Mouse (Mus musculus) olfactory bulb, adult 2 months (tissue): ENCODE data around the gene Brinp2. TPM values are rescaled to one million over a fixed set of nuclear protein-coding genes. Genes with fewer than 3 reads are reported as not detected.
A peak's percentile ranks its signal among the peaks of the same experiment; 100 is the strongest.

ENCODE experiments used
- H3K27ac ChIP-seq: fragments of 200-500 bp; 2 replicates; pipeline ENCODE4 v1.5.1; 2012; ENCODE audit warnings: low read depth, low read length; ENCODE audit not compliant: insufficient read depth
- H3K4me1 ChIP-seq: fragments of 200-500 bp; 2 replicates; pipeline ENCODE4 v1.6.1; 2012; ENCODE audit warnings: low read length; ENCODE audit not compliant: control insufficient read depth, insufficient read depth
- H3K4me3 ChIP-seq: fragments of 200-500 bp; 2 replicates; pipeline ENCODE4 v1.5.1; 2012; ENCODE audit warnings: mild to moderate bottlenecking, low read depth, low read length, moderate library complexity; ENCODE audit not compliant: insufficient read depth
- CTCF ChIP-seq: fragments of 200-500 bp; IDR thresholded peaks from 2 replicates; pipeline ENCODE4 v1.5.1; 2012; ENCODE audit warnings: low read depth, mild to moderate bottlenecking, low read length, moderate library complexity; ENCODE audit not compliant: insufficient read depth
- POLR2A ChIP-seq: fragments of 200-500 bp; IDR thresholded peaks from 2 replicates; pipeline ENCODE4 v1.6.1; 2012; ENCODE audit warnings: mild to moderate bottlenecking, low read depth, low read length, moderate library complexity; ENCODE audit not compliant: insufficient read depth
- WGBS: fragments of 180-500 bp; shearing (Covaris S2); methylation state at CpG from one replicate; pipeline ENCODE4 v1.1.7; 2018; 5-methylcytosine and 5-hydroxymethylcytosine counted together
- polyA plus RNA-seq: library from polyadenylated mRNA; stranded (reverse); fragments of >200 nt; gene quantifications from 2 replicates; pipeline ENCODE4 v1.2.4, GENCODE M21; 2012; ENCODE audit warnings: low replicate concordance; ENCODE audit not compliant: missing spikeins, insufficient read depth, insufficient read length

The Brinp2 gene
- polyA plus RNA-seq = not detected in 2 replicates

- 0% methylated on average over 30 of the region's 30 CpGs for WGBS
- Histone ChIP-seq H3K27ac (peak within 1 kb of the TSS; percentile 84), H3K4me1 (peaks cover 8% of the 10 kb centered on the region), H3K4me3 (peak within 1 kb of the TSS; percentile 91)
- TF ChIP-seq POLR2A (peak; percentile 75), CTCF (no peak)
Observed at GRCm38 (mm10) chr1:158356051-158356461, at the start of gene Brinp2. Gene Brinp2, minus strand, starts transcription at chr1:158356326.

GRCm38 (mm10) chr1:158400898-158401297 is 44.8 kb upstream of the Brinp2 start:
- no peak overlapping the region for H3K4me3 ChIP-seq
- peaks cover 9% of the 10 kb centered on the region for H3K4me1 ChIP-seq
- no peak for TF ChIP-seq POLR2A
- TF ChIP-seq CTCF = no peak
- no peak overlapping the region for H3K27ac ChIP-seq
- 31% methylated on average over 2 of the region's 2 CpGs for WGBS

- Histone ChIP-seq H3K27ac (no peak overlapping the region; the same call in 1 of the 2 replicates), H3K4me3 (no peak overlapping the region), H3K4me1 (peaks cover 2% of the 10 kb centered on the region)
- WGBS = 87% methylated on average over 2 of the region's 2 CpGs
- TF ChIP-seq POLR2A (no peak), CTCF (no peak)
Observed at GRCm38 (mm10) chr1:158397058-158397457, 40.9 kb upstream of the Brinp2 start.

- TF ChIP-seq POLR2A (no peak), CTCF (no peak)
- whole genome bisulfite sequencing = 57% methylated on average over 4 of the region's 4 CpGs
- Histone ChIP-seq H3K27ac (no peak overlapping the region), H3K4me1 (no peaks in the 10 kb centered on the region), H3K4me3 (no peak overlapping the region)
Observed at GRCm38 (mm10) chr1:158390693-158391092, 34.6 kb upstream of the Brinp2 start.

- Histone ChIP-seq H3K4me1 (no peaks in the 10 kb centered on the region), H3K4me3 (no peak overlapping the region), H3K27ac (no peak overlapping the region)
- WGBS = 91% methylated on average over 4 of the region's 4 CpGs
- TF ChIP-seq POLR2A (no peak), CTCF (no peak)
Observed at GRCm38 (mm10) chr1:158388995-158389394, 32.9 kb upstream of the Brinp2 start.

GRCm38 (mm10) chr1:158386781-158387180 is 30.7 kb upstream of the Brinp2 start:
- 46% methylated on average over 3 of the region's 3 CpGs for WGBS
- H3K4me1 ChIP-seq = no peaks in the 10 kb centered on the region
- TF ChIP-seq POLR2A (no peak), CTCF (no peak)
- no peak overlapping the region for H3K27ac ChIP-seq
- H3K4me3 ChIP-seq = no peak overlapping the region

GRCm38 (mm10) chr1:158385311-158385710 is 29.2 kb upstream of the Brinp2 start:
- no peak overlapping the region for H3K4me3 ChIP-seq
- TF ChIP-seq CTCF = no peak
- TF ChIP-seq POLR2A = no peak
- no peaks in the 10 kb centered on the region for H3K4me1 ChIP-seq
- 100% methylated on average over 2 of the region's 2 CpGs for WGBS
- no peak overlapping the region for H3K27ac ChIP-seq

GRCm38 (mm10) chr1:158383210-158383609 is 27.1 kb upstream of the Brinp2 start:
- WGBS = 90% methylated on average over 3 of the region's 3 CpGs
- H3K27ac ChIP-seq = no peak overlapping the region
- no peak overlapping the region for H3K4me3 ChIP-seq
- no peak for TF ChIP-seq POLR2A
- TF ChIP-seq CTCF = no peak
- H3K4me1 ChIP-seq = 0 out of 2 replicates have a peak, but pooled peaks cover 2% of the 10 kb centered on the region

- Histone ChIP-seq H3K4me3 (no peak overlapping the region), H3K27ac (no peak overlapping the region), H3K4me1 (0 out of 2 replicates have a peak, but pooled peaks cover 2% of the 10 kb centered on the region)
- WGBS = 86% methylated on average over 6 of the region's 6 CpGs
- no peak for TF ChIP-seq CTCF
- no peak for TF ChIP-seq POLR2A
Observed at GRCm38 (mm10) chr1:158382277-158382676, 26.2 kb upstream of the Brinp2 start.

- WGBS = 13% methylated on average over 1 of the region's 1 CpGs
- H3K4me1 ChIP-seq = no peaks in the 10 kb centered on the region
- TF ChIP-seq CTCF (no peak), POLR2A (no peak)
- no peak overlapping the region for H3K27ac ChIP-seq
- peak overlapping the region; percentile 31 for H3K4me3 ChIP-seq
Observed at GRCm38 (mm10) chr1:158364461-158364860, 8.3 kb upstream of the Brinp2 start.
